Mouse (Mus musculus): ENCODE measurements at regions not wholly inside any gene's neighbourhood (a gene's known extent, or its start where the extent isn't known, plus 50 kb on each side); places are given as distances from the start of the nearest gene placed in this dataset.

GRCm38 (mm10) chr13:16382936-16383511, 371.4 kb downstream of the Inhba start:
- no peaks in the 10 kb centered on the region for H3K4me1 ChIP-seq (replicated peaks; ENCODE audit: control insufficient read depth, insufficient read depth, low read length)
- 42% methylated on average over 5 of the region's 5 CpGs for WGBS
- H3K9me3 ChIP-seq (ENCODE audit: control insufficient read depth, low read length), result no peaks in the 10 kb centered on the region
- H3K27me3 ChIP-seq (replicated peaks; ENCODE audit: control insufficient read depth, insufficient read depth, low read length), result no peaks in the 10 kb centered on the region
- no peaks in the 10 kb centered on the region for H3K36me3 ChIP-seq (ENCODE audit: control insufficient read depth, insufficient read depth, low read length)
- H3K4me2 ChIP-seq (ENCODE audit: low read length), result no peak overlapping the region
- no peak for DNase-seq (ENCODE audit: low spot score)
- H3K4me3 ChIP-seq (ENCODE audit: low read depth, low read length), result no peak overlapping the region
- no peak overlapping the region for H3K9ac ChIP-seq (ENCODE audit: low read length)
- no peak overlapping the region for H3K27ac ChIP-seq (ENCODE audit: low read depth)
- ATAC-seq (replicated peaks; ENCODE audit: low FRiP score, low TSS enrichment, low read depth), result no peak

- Histone ChIP-seq H3K9ac (ENCODE audit: low read length) (no peak overlapping the region), H3K27ac (ENCODE audit: low read depth) (no peak overlapping the region), H3K4me3 (ENCODE audit: low read depth, low read length) (no peak overlapping the region), H3K9me3 (ENCODE audit: control insufficient read depth, low read length) (no peaks in the 10 kb centered on the region), H3K27me3 (replicated peaks; ENCODE audit: control insufficient read depth, insufficient read depth, low read length) (no peaks in the 10 kb centered on the region), H3K4me2 (ENCODE audit: low read length) (no peak overlapping the region), H3K36me3 (ENCODE audit: control insufficient read depth, insufficient read depth, low read length) (no peaks in the 10 kb centered on the region), H3K4me1 (replicated peaks; ENCODE audit: control insufficient read depth, insufficient read depth, low read length) (no peaks in the 10 kb centered on the region)
- ATAC-seq (replicated peaks; ENCODE audit: low FRiP score, low TSS enrichment, low read depth), result no peak
- WGBS, result 60% methylated on average over 2 of the region's 2 CpGs
- DNase-seq (ENCODE audit: low spot score), result no peak
Observed at GRCm38 (mm10) chr13:16416356-16417019, 404.8 kb downstream of the Inhba start.

- Histone ChIP-seq H3K27me3 (replicated peaks; ENCODE audit: control insufficient read depth, insufficient read depth, low read length) (no peaks in the 10 kb centered on the region), H3K4me3 (ENCODE audit: low read depth, low read length) (no peak overlapping the region), H3K4me1 (replicated peaks; ENCODE audit: control insufficient read depth, insufficient read depth, low read length) (no peaks in the 10 kb centered on the region), H3K36me3 (ENCODE audit: control insufficient read depth, insufficient read depth, low read length) (no peaks in the 10 kb centered on the region), H3K9me3 (ENCODE audit: control insufficient read depth, low read length) (no peaks in the 10 kb centered on the region), H3K4me2 (ENCODE audit: low read length) (no peak overlapping the region), H3K27ac (ENCODE audit: low read depth) (no peak overlapping the region), H3K9ac (ENCODE audit: low read length) (no peak overlapping the region)
- no peak for ATAC-seq (replicated peaks; ENCODE audit: low FRiP score, low TSS enrichment, low read depth)
- 80% methylated on average over 2 of the region's 2 CpGs for whole genome bisulfite sequencing
- DNase-seq (ENCODE audit: low spot score), result no peak
Observed at GRCm38 (mm10) chr13:16424147-16424546, 412.5 kb downstream of the Inhba start.

GRCm38 (mm10) chr13:16435436-16435835, 423.8 kb downstream of the Inhba start:
- Histone ChIP-seq H3K27ac (ENCODE audit: low read depth) (no peak overlapping the region), H3K9ac (ENCODE audit: low read length) (no peak overlapping the region), H3K4me3 (ENCODE audit: low read depth, low read length) (no peak overlapping the region), H3K9me3 (ENCODE audit: control insufficient read depth, low read length) (no peaks in the 10 kb centered on the region), H3K27me3 (replicated peaks; ENCODE audit: control insufficient read depth, insufficient read depth, low read length) (no peaks in the 10 kb centered on the region), H3K36me3 (ENCODE audit: control insufficient read depth, insufficient read depth, low read length) (no peaks in the 10 kb centered on the region), H3K4me1 (replicated peaks; ENCODE audit: control insufficient read depth, insufficient read depth, low read length) (no peaks in the 10 kb centered on the region), H3K4me2 (ENCODE audit: low read length) (no peak overlapping the region)
- no peak for ATAC-seq (replicated peaks; ENCODE audit: low FRiP score, low TSS enrichment, low read depth)
- WGBS, result 92% methylated on average over 2 of the region's 2 CpGs
- no peak for DNase-seq (ENCODE audit: low spot score)

- DNase-seq (ENCODE audit: low spot score) (no peak), ATAC-seq (replicated peaks; ENCODE audit: low FRiP score, low TSS enrichment, low read depth) (no peak)
- Histone ChIP-seq H3K9ac (ENCODE audit: low read length) (no peak overlapping the region), H3K27me3 (replicated peaks; ENCODE audit: control insufficient read depth, insufficient read depth, low read length) (no peaks in the 10 kb centered on the region), H3K4me3 (ENCODE audit: low read depth, low read length) (no peak overlapping the region), H3K27ac (ENCODE audit: low read depth) (no peak overlapping the region), H3K4me2 (ENCODE audit: low read length) (no peak overlapping the region), H3K4me1 (replicated peaks; ENCODE audit: control insufficient read depth, insufficient read depth, low read length) (no peaks in the 10 kb centered on the region), H3K9me3 (ENCODE audit: control insufficient read depth, low read length) (no peaks in the 10 kb centered on the region), H3K36me3 (ENCODE audit: control insufficient read depth, insufficient read depth, low read length) (no peaks in the 10 kb centered on the region)
Observed at GRCm38 (mm10) chr13:16453234-16453633, 441.6 kb downstream of the Inhba start.

GRCm38 (mm10) chr13:16459743-16460142, 448.1 kb downstream of the Inhba start:
- Histone ChIP-seq H3K4me2 (ENCODE audit: low read length) (no peak overlapping the region), H3K9ac (ENCODE audit: low read length) (no peak overlapping the region), H3K4me1 (replicated peaks; ENCODE audit: control insufficient read depth, insufficient read depth, low read length) (no peaks in the 10 kb centered on the region), H3K36me3 (ENCODE audit: control insufficient read depth, insufficient read depth, low read length) (no peaks in the 10 kb centered on the region), H3K4me3 (ENCODE audit: low read depth, low read length) (no peak overlapping the region), H3K9me3 (ENCODE audit: control insufficient read depth, low read length) (no peaks in the 10 kb centered on the region), H3K27me3 (replicated peaks; ENCODE audit: control insufficient read depth, insufficient read depth, low read length) (no peaks in the 10 kb centered on the region), H3K27ac (ENCODE audit: low read depth) (no peak overlapping the region)
- DNase-seq (ENCODE audit: low spot score) (no peak), ATAC-seq (replicated peaks; ENCODE audit: low FRiP score, low TSS enrichment, low read depth) (no peak)
- 77% methylated on average over 2 of the region's 2 CpGs for WGBS

GRCm38 (mm10) chr13:16461681-16462080, 450.0 kb downstream of the Inhba start:
- H3K4me2 ChIP-seq (ENCODE audit: low read length), result no peak overlapping the region
- no peak for ATAC-seq (replicated peaks; ENCODE audit: low FRiP score, low TSS enrichment, low read depth)
- H3K9me3 ChIP-seq (ENCODE audit: control insufficient read depth, low read length), result no peaks in the 10 kb centered on the region
- H3K36me3 ChIP-seq (ENCODE audit: control insufficient read depth, insufficient read depth, low read length), result no peaks in the 10 kb centered on the region
- WGBS, result 54% methylated on average over 2 of the region's 2 CpGs
- H3K27me3 ChIP-seq (replicated peaks; ENCODE audit: control insufficient read depth, insufficient read depth, low read length), result no peaks in the 10 kb centered on the region
- no peak overlapping the region for H3K9ac ChIP-seq (ENCODE audit: low read length)
- H3K27ac ChIP-seq (ENCODE audit: low read depth), result no peak overlapping the region
- no peak for DNase-seq (ENCODE audit: low spot score)
- H3K4me3 ChIP-seq (ENCODE audit: low read depth, low read length), result no peak overlapping the region
- no peaks in the 10 kb centered on the region for H3K4me1 ChIP-seq (replicated peaks; ENCODE audit: control insufficient read depth, insufficient read depth, low read length)

- DNase-seq (ENCODE audit: low spot score), result no peak
- H3K9me3 ChIP-seq (ENCODE audit: control insufficient read depth, low read length), result no peaks in the 10 kb centered on the region
- H3K4me3 ChIP-seq (ENCODE audit: low read depth, low read length), result no peak overlapping the region
- 92% methylated on average over 1 of the region's 1 CpGs for WGBS
- no peak overlapping the region for H3K4me2 ChIP-seq (ENCODE audit: low read length)
- H3K9ac ChIP-seq (ENCODE audit: low read length), result no peak overlapping the region
- no peak overlapping the region for H3K27ac ChIP-seq (ENCODE audit: low read depth)
- ATAC-seq (replicated peaks; ENCODE audit: low FRiP score, low TSS enrichment, low read depth), result no peak
- no peaks in the 10 kb centered on the region for H3K36me3 ChIP-seq (ENCODE audit: control insufficient read depth, insufficient read depth, low read length)
- no peaks in the 10 kb centered on the region for H3K4me1 ChIP-seq (replicated peaks; ENCODE audit: control insufficient read depth, insufficient read depth, low read length)
- no peaks in the 10 kb centered on the region for H3K27me3 ChIP-seq (replicated peaks; ENCODE audit: control insufficient read depth, insufficient read depth, low read length)
Observed at GRCm38 (mm10) chr13:16464823-16465222, 453.2 kb downstream of the Inhba start.

GRCm38 (mm10) chr13:16465317-16465716, 453.7 kb downstream of the Inhba start:
- Histone ChIP-seq H3K4me3 (ENCODE audit: low read depth, low read length) (no peak overlapping the region), H3K27ac (ENCODE audit: low read depth) (no peak overlapping the region), H3K9me3 (ENCODE audit: control insufficient read depth, low read length) (no peaks in the 10 kb centered on the region), H3K4me1 (replicated peaks; ENCODE audit: control insufficient read depth, insufficient read depth, low read length) (no peaks in the 10 kb centered on the region), H3K27me3 (replicated peaks; ENCODE audit: control insufficient read depth, insufficient read depth, low read length) (no peaks in the 10 kb centered on the region), H3K4me2 (ENCODE audit: low read length) (no peak overlapping the region), H3K36me3 (ENCODE audit: control insufficient read depth, insufficient read depth, low read length) (no peaks in the 10 kb centered on the region), H3K9ac (ENCODE audit: low read length) (no peak overlapping the region)
- DNase-seq (ENCODE audit: low spot score) (no peak), ATAC-seq (replicated peaks; ENCODE audit: low FRiP score, low TSS enrichment, low read depth) (no peak)
- 59% methylated on average over 1 of the region's 1 CpGs for WGBS

Measured in intestine, embryonic 14.5 days (tissue).